Mouse (Mus musculus) embryonic facial prominence, embryonic 11.5 days (tissue): ENCODE results near the gene Col20a1. TPM values are rescaled to one million over a fixed set of nuclear protein-coding genes. Genes with fewer than 3 reads are reported as not detected.

Experiments used
- ATAC-seq: fragments of 200-750 bp; cut with Nextera tagmentation; replicated peaks from 2 replicates; pipeline ENCODE4 v1.8.0; 2017; ENCODE audit warnings: low read depth; ENCODE audit not compliant: insufficient number of reproducible peaks, low FRiP score, low TSS enrichment
- DNase-seq: peaks from one replicate; pipeline ENCODE4 v3.0.0-alpha.2; 2015; ENCODE audit warnings: low spot score
- H3K27ac ChIP-seq: fragments of 300-500 bp; sonication (generic); replicated peaks from 2 replicates; pipeline ENCODE4 v1.5.1; 2014; ENCODE audit warnings: mild to moderate bottlenecking, low read depth, low read length, control low read depth
- H3K27me3 ChIP-seq: fragments of 300-500 bp; sonication (generic); 2 replicates; pipeline ENCODE4 v1.6.1; 2014; ENCODE audit warnings: mild to moderate bottlenecking, low read length, moderate library complexity, mixed read lengths; ENCODE audit not compliant: control insufficient read depth, insufficient read depth
- H3K36me3 ChIP-seq: fragments of 300-500 bp; sonication (generic); replicated peaks from 2 replicates; pipeline ENCODE4 v1.6.1; 2014; ENCODE audit warnings: low read depth, mild to moderate bottlenecking, low read length, moderate library complexity, mixed read lengths; ENCODE audit not compliant: control insufficient read depth, insufficient read depth
- H3K4me1 ChIP-seq: fragments of 300-500 bp; sonication (generic); 2 replicates; pipeline ENCODE4 v1.6.1; 2014; ENCODE audit warnings: low read length, mixed read lengths; ENCODE audit not compliant: control insufficient read depth, insufficient read depth
- H3K4me2 ChIP-seq: fragments of 300-500 bp; sonication (generic); 2 replicates; pipeline ENCODE4 v1.6.1; 2014; ENCODE audit warnings: low read depth, mild to moderate bottlenecking, control low read depth, low read length, moderate library complexity
- H3K4me3 ChIP-seq: fragments of 300-500 bp; sonication (generic); 2 replicates; pipeline ENCODE4 v1.5.1; 2014; ENCODE audit warnings: low read depth, low read length, control low read depth
- H3K9ac ChIP-seq: fragments of 300-500 bp; sonication (generic); replicated peaks from 2 replicates; pipeline ENCODE4 v1.6.1; 2014; ENCODE audit warnings: mild to moderate bottlenecking, control low read depth, low read length
- H3K9me3 ChIP-seq: fragments of 300-500 bp; sonication (generic); replicated peaks from 2 replicates; pipeline ENCODE4 v1.6.1; 2016; ENCODE audit warnings: mild to moderate bottlenecking, low read length, inconsistent platforms, mixed read lengths; ENCODE audit not compliant: control insufficient read depth
- WGBS: fragments of 180-500 bp; shearing (Covaris S2); extraction: QIAGEN DNeasy Blood & Tissue Kit; methylation state at CpG from one replicate; pipeline ENCODE4 v1.1.7; 2014; 5-methylcytosine and 5-hydroxymethylcytosine counted together
- polyA plus RNA-seq: library from polyadenylated mRNA; unstranded; fragments of >200 nt; fragmentation: Nextera tagmentation; extraction: Ambion mirVana; gene quantifications from 2 replicates; pipeline ENCODE4 v1.2.1, GENCODE M21; 2014

Col20a1 gene
- polyA plus RNA-seq, 1 experiment from 2014 or later = 0.83 TPM

DNA sequence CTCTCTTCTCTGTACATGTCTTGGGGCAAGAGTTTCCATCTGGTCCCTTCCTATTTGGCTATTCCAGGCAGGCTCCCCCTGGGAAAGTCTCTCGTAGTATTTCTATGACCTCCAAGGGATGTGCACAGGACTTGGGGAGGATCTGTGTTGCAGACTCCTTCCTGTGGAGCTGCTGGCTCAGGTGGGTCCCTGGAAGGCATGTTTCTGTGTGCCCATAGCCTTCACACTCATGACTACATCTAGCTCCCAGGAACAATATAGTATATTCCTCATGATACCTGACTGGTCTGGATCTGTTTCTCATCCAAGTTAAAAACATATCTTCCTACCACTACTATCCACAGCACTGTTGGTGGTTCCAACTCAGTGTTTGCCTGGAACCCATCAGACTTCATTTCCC, 666 bp downstream of the Col20a1 start:
- H3K4me1 ChIP-seq = no peaks in the 10 kb centered on the region
- no peaks in the 10 kb centered on the region for H3K27me3 ChIP-seq
- H3K4me2 ChIP-seq = no peak overlapping the region
- no peak for ATAC-seq
- no peak overlapping the region for H3K4me3 ChIP-seq
- H3K9ac ChIP-seq = no peak overlapping the region
- H3K36me3 ChIP-seq = no peaks in the 10 kb centered on the region
- no peak overlapping the region for H3K27ac ChIP-seq
- no peak for DNase-seq
- whole genome bisulfite sequencing = 55% methylated on average over 1 of the region's 1 CpGs
- H3K9me3 ChIP-seq = no peaks in the 10 kb centered on the region

DNA sequence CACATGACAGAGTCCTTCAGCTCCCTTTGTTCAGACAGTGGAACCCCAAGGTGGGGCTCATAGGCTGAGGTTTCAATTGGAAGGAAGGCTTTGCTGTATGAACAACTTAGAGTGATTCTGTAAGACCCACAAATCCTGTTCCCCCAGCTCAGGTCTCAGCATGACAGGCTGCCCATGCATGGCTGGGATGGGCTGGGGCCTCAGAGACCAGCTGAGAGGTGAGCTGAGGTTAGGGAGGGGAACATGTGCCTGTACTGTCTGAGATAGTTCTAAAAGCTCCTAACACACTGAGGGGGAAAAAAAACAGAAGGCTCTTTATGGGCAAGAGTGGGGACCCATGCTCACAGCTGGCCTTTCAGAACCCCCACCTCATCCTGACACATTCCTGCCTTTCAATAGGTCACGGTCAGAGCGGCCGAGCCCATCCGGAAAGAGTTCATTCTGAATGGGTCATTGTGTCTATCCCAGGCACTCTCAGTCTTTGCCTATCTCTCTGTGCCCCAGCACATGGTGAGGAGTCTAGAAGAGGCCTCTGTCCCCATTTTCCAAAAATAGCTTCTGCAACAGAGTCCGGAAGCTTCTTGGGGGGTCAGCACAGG, 1.2 kb downstream of the Col20a1 start:
- 18% methylated on average over 5 of the region's 5 CpGs for WGBS
- H3K27me3 ChIP-seq = no peaks in the 10 kb centered on the region
- H3K4me3 ChIP-seq = no peak overlapping the region
- H3K36me3 ChIP-seq = no peaks in the 10 kb centered on the region
- ATAC-seq (peak; percentile 58; the same call in 1 of the 2 replicates), DNase-seq (peak; percentile 11)
- H3K27ac ChIP-seq = no peak overlapping the region
- H3K9ac ChIP-seq = no peak overlapping the region
- no peaks in the 10 kb centered on the region for H3K9me3 ChIP-seq
- no peaks in the 10 kb centered on the region for H3K4me1 ChIP-seq
- no peak overlapping the region for H3K4me2 ChIP-seq

DNA sequence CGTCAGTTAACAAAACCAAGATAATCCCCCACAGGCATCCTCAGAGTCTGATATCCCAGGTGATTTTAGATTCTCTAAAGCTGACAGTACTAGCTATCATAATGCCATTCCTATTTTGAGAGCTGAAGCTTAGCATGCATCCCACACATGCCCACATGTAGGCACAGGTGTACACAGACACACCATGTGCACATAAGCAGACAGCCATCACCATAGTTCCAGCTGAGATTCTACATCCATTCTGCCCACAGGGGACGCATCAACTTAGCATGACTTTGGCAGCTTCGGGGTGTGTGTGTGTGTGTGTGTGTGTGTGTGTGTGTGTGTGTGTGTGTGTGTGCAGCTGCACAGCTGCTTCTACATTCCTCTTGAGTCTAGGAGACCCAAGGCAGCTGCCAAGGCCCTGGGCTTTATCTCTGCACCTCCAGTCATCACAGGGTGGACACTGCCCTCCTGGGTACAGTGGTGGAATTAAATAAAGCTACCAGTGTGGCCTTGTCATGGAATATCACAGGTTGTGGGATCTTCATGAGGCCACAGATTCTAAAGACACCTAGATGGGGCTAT, 2.1 kb downstream of the Col20a1 start:
- 63% methylated on average over 3 of the region's 3 CpGs for WGBS
- no peak for ATAC-seq
- H3K4me1 ChIP-seq = no peaks in the 10 kb centered on the region

DNA sequence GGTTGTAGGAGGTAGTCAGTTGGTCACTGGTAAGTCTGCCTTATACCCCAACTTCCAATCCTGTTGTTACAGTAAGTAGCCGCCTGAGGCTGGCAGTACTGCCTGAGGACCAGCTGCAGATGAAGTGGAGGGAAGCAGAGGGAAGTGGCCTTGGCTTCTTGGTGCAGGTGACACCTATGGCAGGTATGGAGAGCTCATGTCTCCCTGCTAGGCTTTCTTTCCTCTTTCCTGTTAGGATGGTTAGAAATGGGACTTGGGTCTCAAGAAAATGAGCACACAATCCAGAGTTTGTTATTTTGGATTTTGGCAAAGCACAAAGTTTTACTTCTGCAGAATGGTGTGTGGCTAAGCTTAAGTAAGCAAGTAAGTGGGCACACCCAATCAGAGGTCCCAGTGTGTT, 2.6 kb downstream of the Col20a1 start:
- WGBS = 61% methylated on average over 1 of the region's 1 CpGs

More for the DNA sequence above, 2.1 kb downstream of the Col20a1 start:
- Histone ChIP-seq H3K9ac (no peak overlapping the region), H3K4me2 (no peak overlapping the region), H3K4me3 (no peak overlapping the region), H3K27ac (no peak overlapping the region), H3K27me3 (no peaks in the 10 kb centered on the region), H3K9me3 (no peaks in the 10 kb centered on the region), H3K36me3 (no peaks in the 10 kb centered on the region)
- no peak for DNase-seq

DNA sequence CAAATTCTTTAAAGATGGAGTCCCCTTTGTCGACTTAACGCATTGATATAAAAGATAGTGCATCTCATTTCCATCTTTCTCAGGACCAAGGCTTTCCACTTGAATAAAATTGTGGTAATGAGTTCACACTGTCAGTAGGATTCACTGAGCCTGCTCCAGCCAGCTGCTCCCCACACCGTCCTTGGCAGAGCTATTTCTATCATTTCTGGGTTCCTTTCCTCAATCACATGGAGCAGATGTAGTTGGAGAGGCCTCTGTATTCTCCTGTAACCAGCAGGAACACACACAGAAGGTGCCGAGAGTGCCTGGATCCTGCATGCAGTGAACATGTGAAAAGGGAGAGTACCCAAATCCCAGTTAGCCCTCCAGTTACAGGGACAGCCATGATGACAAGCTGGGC, 4.0 kb downstream of the Col20a1 start:
- WGBS = 80% methylated on average over 4 of the region's 4 CpGs
- Histone ChIP-seq H3K4me2 (no peak overlapping the region), H3K9me3 (no peaks in the 10 kb centered on the region), H3K27me3 (no peaks in the 10 kb centered on the region), H3K4me1 (no peaks in the 10 kb centered on the region), H3K4me3 (no peak overlapping the region), H3K36me3 (no peaks in the 10 kb centered on the region), H3K9ac (no peak overlapping the region), H3K27ac (no peak overlapping the region)
- no peak for ATAC-seq
- DNase-seq = no peak

More for the DNA sequence above, 2.6 kb downstream of the Col20a1 start:
- Histone ChIP-seq H3K9ac (no peak overlapping the region), H3K27ac (no peak overlapping the region), H3K4me2 (no peak overlapping the region), H3K4me1 (no peaks in the 10 kb centered on the region), H3K36me3 (no peaks in the 10 kb centered on the region), H3K9me3 (no peaks in the 10 kb centered on the region), H3K4me3 (no peak overlapping the region), H3K27me3 (no peaks in the 10 kb centered on the region)
- DNase-seq = no peak
- ATAC-seq = no peak

DNA sequence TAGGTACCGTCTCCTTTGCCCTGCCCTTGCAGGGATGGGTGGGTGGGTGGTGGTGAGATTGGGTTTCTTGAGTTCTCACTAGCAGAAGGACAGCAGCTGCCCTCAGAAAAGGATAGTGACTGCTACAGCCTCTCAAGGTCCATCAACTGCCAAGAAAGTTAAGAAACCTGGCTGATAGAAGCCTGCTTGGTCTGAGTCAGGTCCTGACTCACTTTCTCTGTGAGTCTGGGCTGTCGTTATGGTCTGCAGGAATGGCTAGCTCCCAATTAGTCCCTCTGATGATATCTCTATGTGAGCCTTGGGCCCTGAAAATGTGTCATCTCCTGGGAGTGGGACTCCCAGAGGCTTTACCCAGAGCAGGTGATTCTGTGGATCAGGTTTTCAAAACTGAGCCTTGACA, 8.0 kb downstream of the Col20a1 start:
- H3K4me3 ChIP-seq = no peak overlapping the region
- DNase-seq = no peak
- no peaks in the 10 kb centered on the region for H3K27me3 ChIP-seq
- H3K4me2 ChIP-seq = no peak overlapping the region
- H3K9ac ChIP-seq = no peak overlapping the region
- no peak overlapping the region for H3K27ac ChIP-seq
- WGBS = 73% methylated on average over 2 of the region's 2 CpGs
- no peaks in the 10 kb centered on the region for H3K4me1 ChIP-seq
- no peaks in the 10 kb centered on the region for H3K36me3 ChIP-seq
- no peaks in the 10 kb centered on the region for H3K9me3 ChIP-seq
- no peak for ATAC-seq

DNA sequence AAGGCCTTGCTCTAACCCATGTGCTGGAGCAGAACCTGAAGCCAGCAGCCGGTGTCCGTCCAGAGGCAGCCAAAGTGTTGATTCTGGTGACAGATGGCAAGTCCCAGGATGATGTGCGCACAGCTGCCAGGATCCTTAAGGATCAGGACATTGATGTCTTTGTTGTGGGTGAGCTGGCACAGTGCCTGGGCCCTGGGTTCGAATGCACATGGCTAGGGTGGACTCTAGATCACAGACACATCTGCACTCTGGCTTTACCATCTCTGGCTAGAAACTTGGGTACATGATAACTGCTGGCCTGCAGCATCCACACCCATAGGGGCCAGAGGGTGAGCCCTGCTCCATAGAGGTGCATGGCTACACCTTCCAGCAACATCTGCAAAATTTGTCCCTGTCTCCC, 9.1 kb downstream of the Col20a1 start:
- H3K4me2 ChIP-seq = no peak overlapping the region
- H3K27me3 ChIP-seq = no peaks in the 10 kb centered on the region
- no peak overlapping the region for H3K27ac ChIP-seq
- no peak overlapping the region for H3K4me3 ChIP-seq
- no peak for DNase-seq
- no peaks in the 10 kb centered on the region for H3K36me3 ChIP-seq
- WGBS = 82% methylated on average over 4 of the region's 4 CpGs
- no peak for ATAC-seq
- no peaks in the 10 kb centered on the region for H3K9me3 ChIP-seq
- no peak overlapping the region for H3K9ac ChIP-seq
- no peaks in the 10 kb centered on the region for H3K4me1 ChIP-seq

DNA sequence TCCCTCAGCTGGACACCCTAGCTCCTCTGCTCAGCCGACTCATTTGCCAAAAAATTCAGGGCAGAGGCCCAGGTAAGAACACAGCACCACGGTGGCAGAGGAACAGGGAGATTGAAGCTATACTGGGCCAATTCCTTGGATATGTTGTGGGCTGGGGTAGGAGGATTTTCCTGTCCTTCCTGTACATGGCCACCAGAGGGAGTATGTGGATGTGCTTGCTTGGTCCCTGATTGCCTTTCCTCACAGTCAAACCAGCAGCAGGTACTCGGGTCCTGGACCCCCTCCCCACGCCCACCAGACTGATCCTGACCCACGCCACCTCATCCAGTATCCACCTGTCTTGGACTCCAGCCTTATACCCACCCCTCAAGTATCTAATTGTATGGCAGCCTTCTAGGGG, 10.1 kb downstream of the Col20a1 start:
- 19% methylated on average over 5 of the region's 5 CpGs for WGBS
- H3K4me1 ChIP-seq = no peaks in the 10 kb centered on the region

More for the DNA sequence above, 10.1 kb downstream of the Col20a1 start:
- no peaks in the 10 kb centered on the region for H3K27me3 ChIP-seq
- DNase-seq (peak; percentile 58), ATAC-seq (0 out of 2 replicates have a peak, but pooled peaks have one; percentile 29)
- H3K27ac ChIP-seq = no peak overlapping the region
- no peak overlapping the region for H3K9ac ChIP-seq
- H3K36me3 ChIP-seq = no peaks in the 10 kb centered on the region
- no peaks in the 10 kb centered on the region for H3K9me3 ChIP-seq
- no peak overlapping the region for H3K4me2 ChIP-seq
- no peak overlapping the region for H3K4me3 ChIP-seq
